Mouse (Mus musculus): ENCODE results near the gene Cep72.

GRCm38 (mm10) chr13:74056194-74056593, 5.9 kb downstream of the Cep72 start:
- TF ChIP-seq CTCF (conservative IDR thresholded peaks at IDR 0.05 in 1 of 2, IDR thresholded peaks at IDR 0.05 in 1 of 2; ENCODE audit: low read depth in 2 of 2, low read length in 2 of 2) (no peak), USF1 (IDR thresholded peaks at IDR 0.05; ENCODE audit: low read depth, low read length) (no peak), ZMIZ1 (IDR thresholded peaks at IDR 0.05; ENCODE audit: low read depth, low read length) (no peak), NELFE (IDR thresholded peaks at IDR 0.05; ENCODE audit: low read depth, low read length) (no peak), JUN (IDR thresholded peaks at IDR 0.05; ENCODE audit: insufficient read depth, low read depth, low read length) (no peak), CHD1 (IDR thresholded peaks at IDR 0.05; ENCODE audit: low read depth, low read length) (no peak), E2F4 (IDR thresholded peaks at IDR 0.05; ENCODE audit: insufficient replicate concordance, low read depth, low read length) (no peak), BHLHE40 (IDR thresholded peaks at IDR 0.05; ENCODE audit: low read depth, low read length) (no peak), POLR2A (IDR thresholded peaks at IDR 0.05; ENCODE audit: low read depth, low read length) (no peak), RCOR1 (conservative IDR thresholded peaks at IDR 0.05; ENCODE audit: low read depth, low read length) (no peak), USF2 (conservative IDR thresholded peaks at IDR 0.05; ENCODE audit: low read depth, low read length) (no peak)
